Mouse (Mus musculus): Measurements from ENCODE around the gene Slc7a8.

DNA sequence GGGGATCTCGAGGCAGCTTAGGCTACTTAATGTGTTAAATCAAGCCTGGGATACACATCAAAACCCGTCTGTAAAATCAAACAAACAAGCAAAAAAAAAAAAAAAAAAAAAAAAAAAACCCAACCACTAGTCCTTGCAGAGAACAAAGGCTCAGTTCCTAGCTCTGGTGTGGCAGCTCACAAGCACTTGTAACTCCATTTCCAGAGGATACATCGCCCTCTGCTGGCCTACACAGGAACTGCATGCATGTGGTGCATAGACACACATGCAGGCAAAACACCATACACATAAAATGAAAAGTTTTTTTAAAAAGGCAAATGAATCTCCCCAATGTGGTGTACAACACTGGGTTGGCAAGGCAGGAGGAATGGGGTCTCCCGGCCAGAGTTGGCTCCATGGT is 4.2 kb upstream of the Slc7a8 start:
- TF ChIP-seq CTCF (conservative IDR thresholded peaks at IDR 0.05; ENCODE audit: insufficient read depth, insufficient read length, low read depth, low read length) (peak; percentile 87), POLR2A (IDR thresholded peaks at IDR 0.05; ENCODE audit: low read depth, low read length) (no peak)
